Mouse (Mus musculus) embryonic facial prominence, embryonic 15.5 days (tissue): ENCODE data around the gene Wdr1. TPM values are rescaled to one million over a fixed set of nuclear protein-coding genes. Genes with fewer than 3 reads are reported as not detected.

Experiments
- ATAC-seq: fragments of 200-750 bp; cut with Nextera tagmentation; 2 replicates; pipeline ENCODE4 v1.8.0; 2017; ENCODE audit warnings: low read depth, moderate TSS enrichment; ENCODE audit not compliant: insufficient number of reproducible peaks, low FRiP score, low TSS enrichment
- H3K27ac ChIP-seq: fragments of 300-500 bp; sonication (generic); replicated peaks from 2 replicates; pipeline ENCODE4 v1.5.1; 2015; ENCODE audit warnings: mild to moderate bottlenecking, inconsistent platforms
- H3K27me3 ChIP-seq: fragments of 300-500 bp; sonication (generic); 2 replicates; pipeline ENCODE4 v1.6.1; 2015; ENCODE audit warnings: inconsistent platforms
- H3K36me3 ChIP-seq: fragments of 300-500 bp; sonication (generic); 2 replicates; pipeline ENCODE4 v1.6.1; 2015; ENCODE audit warnings: mild to moderate bottlenecking, inconsistent platforms
- H3K4me1 ChIP-seq: fragments of 300-500 bp; sonication (generic); 2 replicates; pipeline ENCODE4 v1.6.1; 2015; ENCODE audit warnings: inconsistent platforms
- H3K4me2 ChIP-seq: fragments of 300-500 bp; sonication (generic); replicated peaks from 2 replicates; pipeline ENCODE4 v1.6.1; 2015; ENCODE audit warnings: mild to moderate bottlenecking, inconsistent platforms
- H3K4me3 ChIP-seq: fragments of 300-500 bp; sonication (generic); replicated peaks from 2 replicates; pipeline ENCODE4 v1.5.1; 2015; ENCODE audit warnings: mild to moderate bottlenecking, inconsistent platforms
- H3K9ac ChIP-seq: fragments of 300-500 bp; sonication (generic); 2 replicates; pipeline ENCODE4 v1.6.1; 2015; ENCODE audit warnings: inconsistent platforms
- H3K9me3 ChIP-seq: fragments of 300-500 bp; sonication (generic); replicated peaks from 2 replicates; pipeline ENCODE4 v1.6.1; 2016; ENCODE audit warnings: inconsistent platforms
- WGBS: fragments of 180-500 bp; shearing (Covaris S2); methylation state at CpG from one replicate; pipeline ENCODE4 v1.1.7; 2015; 5-methylcytosine and 5-hydroxymethylcytosine counted together
- polyA plus RNA-seq: library from polyadenylated mRNA; unstranded; fragments of >200 nt; fragmentation: Nextera tagmentation; extraction: Ambion mirVana; gene quantifications from 2 replicates; pipeline ENCODE4 v1.2.1, GENCODE M21; 2015

Gene Wdr1
- polyA plus RNA-seq, 1 experiment from 2014 or later, result 223 TPM

DNA sequence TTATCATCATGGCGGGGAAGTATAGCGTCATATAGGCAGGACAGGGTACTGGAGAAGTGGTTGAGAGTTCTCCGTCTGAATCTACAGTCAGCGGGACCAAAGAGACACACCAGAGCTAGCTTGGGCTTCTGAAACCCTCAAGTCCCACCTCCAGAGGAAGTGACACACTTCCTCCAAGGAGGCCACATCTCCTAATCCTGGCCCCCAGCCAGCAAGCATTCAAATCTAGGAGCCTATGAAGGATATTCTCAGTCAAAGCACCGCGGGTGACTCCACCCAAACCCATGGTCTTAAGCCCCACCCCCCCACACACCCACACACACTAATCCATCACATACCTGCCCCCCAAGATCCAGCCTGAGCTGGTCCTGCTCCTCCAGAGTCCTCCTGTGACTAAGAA is 69.1 kb downstream of the Wdr1 start:
- no peak overlapping the region for H3K4me3 ChIP-seq
- no peak for ATAC-seq
- no peaks in the 10 kb centered on the region for H3K27me3 ChIP-seq
- H3K36me3 ChIP-seq, result no peaks in the 10 kb centered on the region
- H3K4me1 ChIP-seq, result no peaks in the 10 kb centered on the region
- no peak overlapping the region for H3K9ac ChIP-seq
- H3K4me2 ChIP-seq, result no peak overlapping the region
- no peaks in the 10 kb centered on the region for H3K9me3 ChIP-seq
- 94% methylated on average over 6 of the region's 6 CpGs for WGBS
- H3K27ac ChIP-seq, result no peak overlapping the region

DNA sequence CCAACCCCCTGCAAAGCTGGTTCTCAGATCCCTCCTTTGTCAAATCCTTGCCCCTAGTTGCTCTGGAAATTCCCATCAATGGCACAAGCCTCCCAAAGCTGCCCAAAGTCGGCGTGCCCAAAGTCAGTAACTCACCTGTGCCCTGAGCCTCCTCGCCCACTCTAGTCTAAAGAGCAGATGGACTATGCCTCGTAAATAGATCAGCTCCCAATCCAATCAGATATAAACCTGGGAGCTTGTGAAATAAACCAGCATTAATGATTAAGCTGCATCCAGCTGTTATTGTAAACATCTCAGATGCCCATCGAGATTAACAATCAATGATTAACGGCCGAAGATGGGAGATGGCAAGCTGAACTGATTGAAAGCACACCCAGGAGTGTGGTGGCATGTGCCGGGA is 71.3 kb downstream of the Wdr1 start:
- 87% methylated on average over 8 of the region's 8 CpGs for WGBS
- ATAC-seq, result no peak

DNA sequence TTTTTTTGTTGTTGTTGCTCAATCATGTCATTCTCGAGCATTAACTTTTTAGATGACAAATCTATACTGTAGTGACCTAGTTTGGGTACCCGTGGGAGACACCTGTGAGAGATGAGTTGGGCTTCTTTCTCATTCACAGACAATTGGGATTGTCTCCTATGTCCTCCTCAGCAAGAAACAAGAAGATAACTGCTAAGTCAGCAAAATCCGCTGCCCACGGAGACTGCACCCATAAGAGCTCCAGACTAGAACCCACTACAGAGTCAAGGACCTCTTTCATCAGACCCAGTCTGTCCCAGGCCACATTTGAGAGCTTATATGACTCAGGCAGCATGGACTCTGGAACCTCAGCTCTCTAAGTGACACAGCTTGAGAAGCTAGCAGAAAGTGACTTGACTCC is 73.3 kb downstream of the Wdr1 start:
- Histone ChIP-seq H3K27me3 (no peaks in the 10 kb centered on the region), H3K9ac (no peak overlapping the region), H3K36me3 (no peaks in the 10 kb centered on the region), H3K4me2 (no peak overlapping the region), H3K4me3 (no peak overlapping the region), H3K27ac (no peak overlapping the region), H3K4me1 (no peaks in the 10 kb centered on the region), H3K9me3 (no peaks in the 10 kb centered on the region)
- WGBS, result 87% methylated on average over 4 of the region's 4 CpGs
- ATAC-seq, result no peak

More for the DNA sequence above, 71.3 kb downstream of the Wdr1 start:
- Histone ChIP-seq H3K27me3 (no peaks in the 10 kb centered on the region), H3K4me3 (no peak overlapping the region), H3K27ac (no peak overlapping the region), H3K9ac (no peak overlapping the region), H3K9me3 (no peaks in the 10 kb centered on the region), H3K36me3 (no peaks in the 10 kb centered on the region), H3K4me1 (no peaks in the 10 kb centered on the region), H3K4me2 (no peak overlapping the region)

DNA sequence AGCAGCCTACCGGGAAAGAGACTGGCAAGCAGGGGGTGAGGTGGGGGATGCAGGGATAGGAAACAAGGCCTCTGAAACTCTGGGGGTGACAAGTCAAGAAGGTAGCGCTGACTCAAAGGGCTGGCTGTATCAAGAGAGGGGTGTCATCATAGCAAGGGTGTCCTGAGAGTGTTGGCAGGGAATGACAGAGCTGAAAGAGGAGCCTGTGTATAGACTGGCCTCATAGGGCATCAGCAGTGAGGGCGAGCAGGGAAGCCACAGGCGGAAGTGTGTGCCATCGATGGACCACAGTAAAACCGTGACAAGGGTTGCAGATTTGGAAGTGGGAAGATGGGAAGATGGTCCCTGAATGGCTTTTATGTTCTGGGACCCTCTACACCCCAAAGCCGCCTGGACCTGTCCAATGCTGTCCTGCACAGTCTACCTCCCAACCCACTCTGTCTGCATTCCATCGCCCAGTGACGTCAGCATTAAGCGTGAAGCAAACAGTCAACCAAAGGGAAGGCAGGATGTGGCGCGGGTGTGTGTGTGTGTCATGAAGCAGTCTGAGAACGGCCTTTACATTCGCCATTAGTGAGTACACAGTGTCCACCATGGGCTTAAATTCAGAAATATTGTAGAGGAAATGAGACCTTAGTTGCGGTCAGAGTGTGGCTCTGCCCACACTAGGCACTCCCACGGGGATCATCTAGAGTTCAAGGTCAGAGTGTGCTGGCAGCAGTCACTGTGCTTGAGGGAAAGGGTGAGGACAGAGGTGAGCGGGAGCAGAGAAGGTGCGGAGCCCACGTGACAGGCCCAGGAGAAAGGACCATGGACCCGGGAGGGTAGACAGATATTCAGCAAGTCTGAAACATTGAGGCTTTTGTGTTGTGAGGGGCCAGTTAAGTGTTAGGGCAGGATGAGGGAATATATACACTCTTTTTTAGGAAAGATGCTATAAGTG is 74.1 kb downstream of the Wdr1 start:
- Histone ChIP-seq H3K4me2 (no peak overlapping the region), H3K27ac (no peak overlapping the region), H3K36me3 (no peaks in the 10 kb centered on the region), H3K4me1 (no peaks in the 10 kb centered on the region), H3K9me3 (no peaks in the 10 kb centered on the region), H3K4me3 (no peak overlapping the region), H3K27me3 (no peaks in the 10 kb centered on the region), H3K9ac (no peak overlapping the region)
- WGBS, result 74% methylated on average over 20 of the region's 20 CpGs
- ATAC-seq, result no peak

DNA sequence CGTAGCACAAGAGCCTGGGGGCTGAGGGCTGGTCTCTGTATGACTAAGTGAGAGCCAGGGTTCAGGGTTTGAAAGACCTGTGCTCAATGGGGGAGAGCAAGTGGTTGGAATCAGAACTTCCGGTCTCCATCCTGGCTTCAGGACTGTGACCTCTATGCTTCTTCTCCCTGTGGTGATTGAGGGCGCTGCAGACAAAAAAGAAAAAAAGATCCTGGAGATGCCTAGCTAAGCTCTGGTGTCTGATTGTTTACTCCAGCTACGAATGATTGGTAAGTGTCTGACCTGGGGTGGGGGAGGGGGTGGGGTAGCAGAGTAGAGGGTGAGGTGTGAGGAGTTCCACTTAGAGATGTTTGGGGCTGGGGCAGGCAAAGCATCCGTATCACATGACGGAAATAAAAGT is 75.0 kb downstream of the Wdr1 start:
- Histone ChIP-seq H3K36me3 (no peaks in the 10 kb centered on the region), H3K9ac (no peak overlapping the region), H3K27ac (no peak overlapping the region), H3K9me3 (no peaks in the 10 kb centered on the region), H3K4me3 (no peak overlapping the region), H3K4me1 (no peaks in the 10 kb centered on the region), H3K27me3 (no peaks in the 10 kb centered on the region), H3K4me2 (no peak overlapping the region)
- 49% methylated on average over 6 of the region's 6 CpGs for WGBS
- ATAC-seq, result no peak

DNA sequence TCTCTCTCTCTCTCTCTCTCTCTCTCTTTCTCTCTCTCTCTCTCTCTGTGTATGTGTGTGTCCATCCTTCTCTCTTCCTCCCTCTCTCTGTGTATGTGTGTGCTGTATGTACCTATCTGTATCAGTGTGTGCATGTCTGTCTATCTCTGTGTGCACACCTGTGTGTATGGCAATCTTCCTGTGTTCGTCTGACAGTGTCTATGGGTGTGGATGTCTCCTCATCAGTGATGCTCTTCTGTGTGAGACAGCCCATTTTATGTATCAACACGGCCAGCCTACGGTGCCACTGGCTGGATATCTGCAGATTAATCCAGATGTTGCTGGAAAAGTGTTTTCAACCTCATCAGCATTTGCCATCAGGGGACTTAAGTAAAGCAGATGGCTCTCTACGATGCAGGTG is 75.8 kb downstream of the Wdr1 start:
- no peak overlapping the region for H3K4me2 ChIP-seq
- H3K27ac ChIP-seq, result no peak overlapping the region
- H3K9me3 ChIP-seq, result no peaks in the 10 kb centered on the region
- WGBS, result 83% methylated on average over 4 of the region's 4 CpGs
- no peak overlapping the region for H3K9ac ChIP-seq
- no peak overlapping the region for H3K4me3 ChIP-seq
- H3K4me1 ChIP-seq, result no peaks in the 10 kb centered on the region
- H3K27me3 ChIP-seq, result no peaks in the 10 kb centered on the region
- no peak for ATAC-seq
- H3K36me3 ChIP-seq, result no peaks in the 10 kb centered on the region

DNA sequence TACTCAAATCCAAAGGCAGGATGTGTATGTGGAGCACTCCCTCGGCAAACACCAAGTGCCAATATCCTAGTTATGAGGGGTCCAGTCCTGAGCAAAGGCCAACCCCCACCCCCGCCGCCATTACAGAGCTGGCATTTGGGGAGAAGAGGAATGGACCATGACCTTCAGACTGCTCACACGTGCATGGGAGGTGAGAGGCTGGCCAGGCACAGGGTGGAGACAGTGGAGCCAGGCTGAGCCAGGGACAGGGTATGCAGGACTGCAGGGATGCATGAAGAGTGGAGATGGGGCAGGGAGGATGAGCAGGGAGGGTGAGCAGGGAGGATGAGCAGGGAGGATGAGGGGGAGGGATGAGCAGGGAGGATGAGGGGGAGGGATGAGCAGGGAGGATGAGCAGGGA is 77.1 kb downstream of the Wdr1 start:
- Histone ChIP-seq H3K9ac (no peak overlapping the region), H3K4me2 (no peak overlapping the region), H3K27ac (no peak overlapping the region)

DNA sequence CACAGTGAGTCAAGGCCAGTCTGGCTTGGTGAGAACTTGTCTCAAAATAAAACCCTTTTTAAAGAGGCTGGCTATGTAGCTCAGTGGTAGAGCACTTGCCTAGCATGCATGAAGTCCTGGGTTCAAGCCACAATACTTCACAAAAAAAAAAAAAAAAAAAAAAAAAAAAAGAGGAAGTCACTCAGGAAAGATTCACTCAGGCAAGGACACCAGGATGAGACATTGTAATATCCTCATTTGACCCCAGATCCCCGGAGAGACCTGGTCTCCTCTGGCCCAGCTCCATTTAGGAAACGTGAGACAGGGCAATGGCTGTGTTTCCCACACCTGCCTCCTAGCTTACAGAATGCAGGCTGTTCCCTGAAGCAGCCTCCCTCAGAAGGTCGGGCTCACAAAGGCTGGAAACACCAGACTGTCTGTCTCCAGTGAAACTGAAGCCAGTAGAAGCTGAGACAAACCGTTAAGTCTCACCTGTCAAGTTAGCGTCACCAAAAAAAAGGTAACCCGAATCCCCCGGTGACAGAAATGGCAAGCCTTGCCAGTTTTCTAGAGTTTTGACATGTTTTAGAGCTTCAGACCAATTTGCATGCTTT is 79.4 kb downstream of the Wdr1 start:
- H3K4me1 ChIP-seq, result peaks cover 17% of the 10 kb centered on the region; the same call in 1 of the 2 replicates
- no peak overlapping the region for H3K4me3 ChIP-seq
- H3K9me3 ChIP-seq, result no peaks in the 10 kb centered on the region
- no peaks in the 10 kb centered on the region for H3K36me3 ChIP-seq
- no peak overlapping the region for H3K27ac ChIP-seq
- WGBS, result 40% methylated on average over 7 of the region's 7 CpGs
- no peak overlapping the region for H3K4me2 ChIP-seq
- no peak for ATAC-seq
- no peak overlapping the region for H3K9ac ChIP-seq
- no peaks in the 10 kb centered on the region for H3K27me3 ChIP-seq

More for the DNA sequence above, 77.1 kb downstream of the Wdr1 start:
- Histone ChIP-seq H3K36me3 (no peaks in the 10 kb centered on the region), H3K9me3 (no peaks in the 10 kb centered on the region), H3K4me1 (0 out of 2 replicates have a peak, but pooled peaks cover 2% of the 10 kb centered on the region), H3K27me3 (no peaks in the 10 kb centered on the region), H3K4me3 (no peak overlapping the region)
- WGBS, result 74% methylated on average over 4 of the region's 4 CpGs
- no peak for ATAC-seq

DNA sequence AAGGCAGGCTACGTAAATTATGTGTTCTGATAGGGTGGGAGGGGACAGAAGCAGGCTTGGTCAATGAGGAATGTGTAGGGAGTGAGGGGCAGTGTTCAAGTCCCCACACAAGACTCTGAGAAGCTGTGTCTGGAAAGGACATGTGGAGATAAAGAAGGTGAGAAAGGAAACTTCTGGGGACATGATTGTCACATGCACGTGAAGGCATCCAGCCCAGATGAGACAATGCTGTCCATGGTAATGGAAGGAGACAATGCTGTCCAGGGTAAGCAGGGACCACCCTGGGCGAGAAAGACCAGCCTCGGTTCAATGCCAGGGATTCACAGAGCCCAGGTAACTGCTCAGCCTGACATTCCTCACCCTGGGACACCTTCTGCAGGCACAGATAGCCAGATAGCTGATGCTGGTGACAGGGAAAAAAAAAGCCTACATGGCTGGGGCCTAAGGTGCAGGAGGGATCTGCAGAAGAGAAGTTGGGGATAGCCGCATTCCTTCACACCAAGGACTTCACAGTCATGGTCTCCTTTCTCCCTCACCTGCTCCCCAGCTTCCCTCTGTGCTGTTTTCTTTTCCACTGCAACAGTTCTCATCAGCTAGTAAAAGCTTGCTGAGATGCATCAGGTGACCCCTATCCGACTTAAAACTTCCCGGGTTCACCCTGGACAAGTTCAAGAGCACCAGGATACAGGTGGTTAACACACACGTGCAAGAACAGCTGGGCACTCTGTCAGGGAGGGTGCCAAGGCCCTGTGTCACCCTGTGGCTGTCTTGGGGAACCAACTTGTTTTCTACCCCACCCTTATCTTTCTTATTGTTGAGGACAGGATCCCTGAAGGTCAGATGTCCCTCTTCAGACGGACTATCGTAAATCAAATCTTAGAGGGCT is 82.0 kb downstream of the Wdr1 start:
- ATAC-seq, result no peak
- Histone ChIP-seq H3K4me3 (no peak overlapping the region), H3K4me2 (peak overlapping the region; percentile 61; the same call in 1 of the 2 replicates)

DNA sequence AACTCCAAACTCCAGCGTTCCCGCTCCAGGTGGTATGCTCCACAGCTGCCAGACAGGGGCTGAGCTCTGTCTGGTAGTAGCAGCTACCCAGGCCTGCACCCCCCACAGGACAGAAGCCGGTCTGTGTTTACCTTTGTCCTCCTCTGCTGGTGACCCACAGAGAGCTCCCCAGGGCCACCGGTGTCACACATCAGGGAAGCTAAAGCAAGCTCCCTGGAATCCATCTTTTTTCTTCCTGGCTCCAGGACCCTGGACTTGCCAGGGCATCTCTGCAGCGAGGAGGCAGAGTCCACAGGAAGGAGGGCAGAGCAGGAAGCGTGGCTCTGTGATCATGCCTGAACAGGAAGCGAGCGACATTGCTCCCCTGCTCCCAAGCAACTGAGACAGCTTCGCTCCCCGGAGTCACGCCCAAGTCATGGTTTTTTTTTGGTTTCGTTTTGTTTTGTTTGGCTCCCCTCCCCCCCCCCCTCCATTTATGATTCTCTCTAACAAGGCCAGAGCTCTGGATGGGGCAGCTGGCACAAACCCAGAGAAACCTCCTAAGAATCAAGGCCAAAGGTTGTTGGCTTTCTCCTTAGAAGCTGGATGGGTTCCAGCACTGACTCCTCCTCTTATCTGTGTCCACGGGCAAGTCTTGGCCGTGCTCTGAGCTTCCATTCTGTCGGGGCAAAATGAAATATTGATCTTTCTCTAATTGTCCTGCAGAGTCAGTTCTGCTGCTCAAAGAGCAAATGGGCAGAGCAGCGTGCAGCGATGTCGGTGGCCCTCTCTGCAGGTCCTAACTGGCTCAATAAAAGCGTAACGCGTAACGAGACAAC is 82.9 kb downstream of the Wdr1 start:
- Histone ChIP-seq H3K9me3 (no peaks in the 10 kb centered on the region), H3K4me3 (peak overlapping the region; percentile 35), H3K4me1 (peaks cover 17% of the 10 kb centered on the region; the same call in 1 of the 2 replicates), H3K27ac (no peak overlapping the region; the same call in 1 of the 2 replicates), H3K9ac (no peak overlapping the region), H3K4me2 (peak overlapping the region; percentile 61), H3K36me3 (no peaks in the 10 kb centered on the region), H3K27me3 (no peaks in the 10 kb centered on the region)
- no peak for ATAC-seq
- 19% methylated on average over 22 of the region's 22 CpGs for WGBS

More for the DNA sequence above, 82.0 kb downstream of the Wdr1 start:
- no peak overlapping the region for H3K27ac ChIP-seq
- WGBS, result 80% methylated on average over 10 of the region's 10 CpGs
- no peaks in the 10 kb centered on the region for H3K9me3 ChIP-seq
- H3K4me1 ChIP-seq, result peaks cover 17% of the 10 kb centered on the region; the same call in 1 of the 2 replicates
- H3K36me3 ChIP-seq, result no peaks in the 10 kb centered on the region
- no peak overlapping the region for H3K9ac ChIP-seq
- H3K27me3 ChIP-seq, result no peaks in the 10 kb centered on the region
